Mouse (Mus musculus): ENCODE results near the gene Shc4.

The Shc4 gene

GRCm38 (mm10) chr2:125630010-125630409, 93.9 kb downstream of the Shc4 start:
- DNase-seq (ENCODE audit: low read depth, low spot score): no peak

GRCm38 (mm10) chr2:125628487-125628886, 95.5 kb downstream of the Shc4 start:
- DNase-seq (ENCODE audit: low read depth, low spot score): no peak

GRCm38 (mm10) chr2:125626536-125626935, 97.4 kb downstream of the Shc4 start:
- DNase-seq (ENCODE audit: low read depth, low spot score): no peak

GRCm38 (mm10) chr2:125624837-125625351, 99.1 kb downstream of the Shc4 start, which contains the start of gene Cep152:
Gene Cep152, minus strand, starts transcription at chr2:125625113.
- DNase-seq (ENCODE audit: low read depth, low spot score): peak; percentile 84

GRCm38 (mm10) chr2:125624127-125624685, 99.7 kb downstream of the Shc4 start:
- DNase-seq (ENCODE audit: low read depth, low spot score): no peak

GRCm38 (mm10) chr2:125623211-125623610, 100.7 kb downstream of the Shc4 start:
- DNase-seq (ENCODE audit: low read depth, low spot score): no peak

GRCm38 (mm10) chr2:125620213-125620907, 103.6 kb downstream of the Shc4 start:
- DNase-seq (ENCODE audit: low read depth, low spot score): no peak

GRCm38 (mm10) chr2:125615858-125616424, 108.0 kb downstream of the Shc4 start:
- no peak for DNase-seq (ENCODE audit: low read depth, low spot score)

- DNase-seq (ENCODE audit: low read depth, low spot score): no peak
These were observed 108.5 kb downstream of the Shc4 start for GRCm38 (mm10) chr2:125615440-125615839.

- DNase-seq (ENCODE audit: low read depth, low spot score): no peak
These were observed 117.6 kb downstream of the Shc4 start for GRCm38 (mm10) chr2:125606220-125606845.

GRCm38 (mm10) chr2:125604646-125605045, 119.3 kb downstream of the Shc4 start:
- no peak for DNase-seq (ENCODE audit: low read depth, low spot score)

GRCm38 (mm10) chr2:125602970-125603369, 121.0 kb downstream of the Shc4 start:
- DNase-seq (ENCODE audit: low read depth, low spot score): no peak

GRCm38 (mm10) chr2:125598958-125599357, 125.0 kb downstream of the Shc4 start:
- DNase-seq (ENCODE audit: low read depth, low spot score): no peak

- no peak for DNase-seq (ENCODE audit: low read depth, low spot score)
These were observed 125.7 kb downstream of the Shc4 start for GRCm38 (mm10) chr2:125598251-125598650.

- DNase-seq (ENCODE audit: low read depth, low spot score): no peak
These were observed 129.2 kb downstream of the Shc4 start for GRCm38 (mm10) chr2:125594786-125595185.

GRCm38 (mm10) chr2:125594072-125594471, 129.9 kb downstream of the Shc4 start:
- no peak for DNase-seq (ENCODE audit: low read depth, low spot score)

GRCm38 (mm10) chr2:125591895-125592294, 132.1 kb downstream of the Shc4 start:
- no peak for DNase-seq (ENCODE audit: low read depth, low spot score)

GRCm38 (mm10) chr2:125589287-125589686, 134.7 kb downstream of the Shc4 start:
- no peak for DNase-seq (ENCODE audit: low read depth, low spot score)

- no peak for DNase-seq (ENCODE audit: low read depth, low spot score)
These were observed 142.9 kb downstream of the Shc4 start for GRCm38 (mm10) chr2:125581081-125581480.

GRCm38 (mm10) chr2:125577670-125578069, 146.3 kb downstream of the Shc4 start:
- no peak for DNase-seq (ENCODE audit: low read depth, low spot score)
